Mouse (Mus musculus): ENCODE measurements at regions not wholly inside any gene's neighbourhood (a gene's known extent, or its start where the extent isn't known, plus 50 kb on each side); places are given as distances from the start of the nearest gene placed in this dataset.
A peak's percentile ranks its signal among the peaks of the same experiment; 100 is the strongest.

DNA sequence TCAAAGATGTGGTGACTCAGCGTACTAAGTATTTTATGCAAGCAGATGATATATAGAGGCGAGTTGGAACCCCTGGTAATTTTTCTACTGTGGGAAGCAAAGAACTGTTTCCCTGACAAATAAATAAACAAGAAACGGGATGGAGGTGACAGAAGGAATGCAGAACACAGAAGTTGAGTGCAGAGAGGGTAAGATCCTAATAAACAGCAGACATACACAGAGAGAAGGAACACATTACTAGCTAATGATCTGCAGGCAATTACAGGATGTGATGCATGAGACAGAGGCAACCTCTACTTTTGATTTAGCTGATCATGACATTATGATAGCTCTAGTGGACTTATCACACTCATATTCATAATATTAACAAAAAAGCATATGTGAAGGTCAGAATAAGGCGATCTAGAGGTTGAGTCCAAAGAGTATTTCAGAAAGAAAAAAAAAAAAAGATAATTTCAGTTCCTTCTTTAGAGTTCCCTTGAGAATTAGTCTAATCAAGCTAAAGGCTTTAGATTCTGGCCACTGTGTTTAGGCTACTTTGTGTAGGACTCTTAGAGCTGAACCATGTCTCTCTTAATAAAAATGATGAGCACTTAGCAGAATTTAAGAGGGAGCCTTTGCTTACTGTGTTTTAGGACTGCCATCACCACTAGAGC lies 115.9 kb upstream of the Cadps start:
- no peak for TF ChIP-seq POLR2A (IDR thresholded peaks at IDR 0.05; ENCODE audit: borderline replicate concordance, extremely low read depth, insufficient read depth, insufficient read length, poor library complexity, severe bottlenecking)
- no peak for TF ChIP-seq CTCF (IDR thresholded peaks at IDR 0.05; ENCODE audit: borderline replicate concordance, extremely low read depth, insufficient read depth, insufficient read length)
- DNase-seq (ENCODE audit: low read depth), result no peak

GRCm38 (mm10) chr14:12936343-12936742 lies 113.5 kb upstream of the Cadps start:
- TF ChIP-seq POLR2A (IDR thresholded peaks at IDR 0.05; ENCODE audit: borderline replicate concordance, extremely low read depth, insufficient read depth, insufficient read length, poor library complexity, severe bottlenecking) (no peak), CTCF (IDR thresholded peaks at IDR 0.05; ENCODE audit: borderline replicate concordance, extremely low read depth, insufficient read depth, insufficient read length) (no peak)
- DNase-seq (ENCODE audit: low read depth), result no peak

- TF ChIP-seq POLR2A (IDR thresholded peaks at IDR 0.05; ENCODE audit: borderline replicate concordance, extremely low read depth, insufficient read depth, insufficient read length, poor library complexity, severe bottlenecking) (no peak), CTCF (IDR thresholded peaks at IDR 0.05; ENCODE audit: borderline replicate concordance, extremely low read depth, insufficient read depth, insufficient read length) (no peak)
- DNase-seq (ENCODE audit: low read depth), result peak; percentile 14
These were observed 108.9 kb upstream of the Cadps start for GRCm38 (mm10) chr14:12931668-12932384.

- TF ChIP-seq CTCF (IDR thresholded peaks at IDR 0.05; ENCODE audit: borderline replicate concordance, extremely low read depth, insufficient read depth, insufficient read length) (no peak), POLR2A (IDR thresholded peaks at IDR 0.05; ENCODE audit: borderline replicate concordance, extremely low read depth, insufficient read depth, insufficient read length, poor library complexity, severe bottlenecking) (no peak)
- DNase-seq (ENCODE audit: low read depth), result no peak
These were observed 100.7 kb upstream of the Cadps start for GRCm38 (mm10) chr14:12923617-12924016.

DNA sequence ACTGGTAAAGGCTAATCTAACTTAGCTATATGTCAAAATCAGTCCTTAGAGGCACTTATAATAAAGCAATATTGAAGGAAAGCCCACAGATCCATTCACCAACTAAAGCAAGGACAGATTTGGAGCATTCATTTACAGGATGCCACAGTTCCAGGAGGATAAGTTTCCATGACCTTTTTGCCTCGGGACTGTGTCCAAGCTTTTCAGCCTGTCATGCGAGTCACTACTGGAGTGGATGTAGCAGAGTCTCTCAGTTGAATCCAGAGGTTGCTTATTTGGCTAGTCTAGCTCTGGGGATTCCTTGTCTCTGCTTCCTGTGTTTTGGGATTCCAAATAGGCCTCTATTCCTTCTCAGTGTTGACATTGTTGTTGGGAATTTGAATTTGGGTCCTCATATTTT lies 92.6 kb upstream of the Cadps start:
- TF ChIP-seq CTCF (IDR thresholded peaks at IDR 0.05; ENCODE audit: borderline replicate concordance, extremely low read depth, insufficient read depth, insufficient read length) (no peak), POLR2A (IDR thresholded peaks at IDR 0.05; ENCODE audit: borderline replicate concordance, extremely low read depth, insufficient read depth, insufficient read length, poor library complexity, severe bottlenecking) (no peak)
- no peak for DNase-seq (ENCODE audit: low read depth)

GRCm38 (mm10) chr14:12913956-12914355 lies 91.1 kb upstream of the Cadps start:
- no peak for DNase-seq (ENCODE audit: low read depth)
- TF ChIP-seq CTCF (IDR thresholded peaks at IDR 0.05; ENCODE audit: borderline replicate concordance, extremely low read depth, insufficient read depth, insufficient read length) (no peak), POLR2A (IDR thresholded peaks at IDR 0.05; ENCODE audit: borderline replicate concordance, extremely low read depth, insufficient read depth, insufficient read length, poor library complexity, severe bottlenecking) (no peak)

- TF ChIP-seq CTCF (IDR thresholded peaks at IDR 0.05; ENCODE audit: borderline replicate concordance, extremely low read depth, insufficient read depth, insufficient read length), result no peak
- no peak for TF ChIP-seq POLR2A (IDR thresholded peaks at IDR 0.05; ENCODE audit: borderline replicate concordance, extremely low read depth, insufficient read depth, insufficient read length, poor library complexity, severe bottlenecking)
These were observed 90.5 kb upstream of the Cadps start for GRCm38 (mm10) chr14:12913421-12913820.

DNA sequence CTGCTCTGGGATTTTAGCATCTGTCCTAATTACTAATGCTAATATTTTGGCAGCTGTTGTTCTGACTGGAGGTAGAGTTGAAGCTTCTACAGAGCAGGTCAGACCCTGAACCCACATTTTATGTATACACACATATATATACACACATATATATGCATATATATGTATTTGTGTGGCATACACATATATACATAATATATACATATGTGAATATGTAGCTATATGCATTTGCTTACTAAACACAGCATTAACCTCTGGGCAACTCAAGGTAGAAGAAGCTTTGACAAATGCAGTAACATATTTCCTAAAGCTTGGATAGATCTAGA lies 54.4 kb upstream of the Cadps start:
- TF ChIP-seq POLR2A (IDR thresholded peaks at IDR 0.05; ENCODE audit: borderline replicate concordance, extremely low read depth, insufficient read depth, insufficient read length, poor library complexity, severe bottlenecking) (no peak), CTCF (IDR thresholded peaks at IDR 0.05; ENCODE audit: borderline replicate concordance, extremely low read depth, insufficient read depth, insufficient read length) (no peak)
- DNase-seq (ENCODE audit: low read depth), result no peak

More at GRCm38 (mm10) chr14:12913421-12913820, 90.5 kb upstream of the Cadps start:
- DNase-seq (ENCODE audit: low read depth), result peak; percentile 13

DNA sequence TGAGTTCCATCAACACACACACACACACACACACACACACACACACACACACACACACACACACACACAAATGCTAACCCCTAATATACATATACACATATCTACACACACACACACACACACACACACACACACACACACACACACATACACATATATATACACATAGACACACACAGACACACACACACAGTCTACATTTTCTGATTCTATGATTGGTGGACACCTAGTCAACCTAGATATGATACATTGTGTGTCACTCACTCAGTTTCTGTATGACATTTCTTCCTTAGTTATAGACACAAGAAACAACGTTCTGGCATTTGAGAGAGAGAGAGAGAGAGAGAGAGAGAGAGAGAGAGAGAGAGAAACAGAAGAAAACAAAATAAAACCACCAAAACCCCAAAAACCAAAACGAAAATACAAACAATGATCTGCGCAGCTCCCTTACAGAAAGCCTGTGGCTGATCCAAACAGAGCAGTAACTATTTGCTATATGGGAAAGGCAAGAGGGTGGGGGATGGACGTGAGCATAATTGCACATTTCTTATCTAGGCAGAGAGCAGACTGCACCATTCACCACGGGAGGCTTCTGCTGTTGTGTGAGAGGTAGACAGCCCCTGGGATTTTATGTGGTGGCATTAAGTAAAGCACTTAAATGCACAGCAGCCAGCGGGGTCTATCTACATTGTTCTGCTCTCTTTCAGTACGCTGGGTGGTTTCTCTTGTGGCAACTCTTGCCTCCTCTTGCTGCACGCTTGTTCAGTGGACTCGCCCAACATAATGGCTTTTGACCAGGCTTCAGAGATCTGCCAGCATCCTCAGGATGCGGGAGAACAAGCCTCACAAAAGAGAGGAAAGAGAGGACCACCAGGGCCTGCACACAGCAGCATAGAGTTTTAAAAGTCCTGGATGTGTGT lies 53.8 kb upstream of the Cadps start:
- peak; percentile 90 for DNase-seq (ENCODE audit: low read depth)
- no peak for TF ChIP-seq POLR2A (IDR thresholded peaks at IDR 0.05; ENCODE audit: borderline replicate concordance, extremely low read depth, insufficient read depth, insufficient read length, poor library complexity, severe bottlenecking)
- TF ChIP-seq CTCF (IDR thresholded peaks at IDR 0.05; ENCODE audit: borderline replicate concordance, extremely low read depth, insufficient read depth, insufficient read length), result no peak

Measured in brain, embryonic 14.5 days (tissue).